Mouse (Mus musculus): ENCODE measurements around the gene Nhlh1.

Gene Nhlh1

GRCm38 (mm10) chr1:172017517-172018070 is 39.8 kb downstream of the Nhlh1 start:
- intact Hi-C loops (cut with DNase I): no loop called here

GRCm38 (mm10) chr1:172016660-172017516 is 40.5 kb downstream of the Nhlh1 start:
- intact Hi-C loops (cut with DNase I): no loop called here

DNA sequence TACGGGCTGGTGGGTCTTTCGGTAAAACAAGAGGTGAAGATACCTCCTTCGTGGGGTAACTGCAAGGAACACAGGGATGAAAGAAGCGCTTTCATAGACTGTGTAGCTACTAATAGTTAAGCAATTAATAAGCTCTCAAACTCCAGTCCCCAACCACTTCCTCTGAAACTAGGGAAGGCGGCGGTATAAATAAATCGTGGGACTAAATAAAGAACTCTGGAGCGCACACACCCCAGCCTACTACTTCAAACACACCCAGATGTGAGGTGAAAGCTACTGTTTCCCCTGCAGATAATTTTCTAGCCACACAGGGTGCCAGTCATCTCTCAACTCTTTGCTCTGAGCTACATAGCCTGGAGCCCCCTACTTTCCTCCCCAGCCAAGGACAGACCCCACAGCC is 41.3 kb downstream of the Nhlh1 start:
- intact Hi-C loops (cut with DNase I): no loop called here

- intact Hi-C loops (cut with DNase I): no loop called here
Measured at GRCm38 (mm10) chr1:172015312-172015939, 41.9 kb downstream of the Nhlh1 start.

DNA sequence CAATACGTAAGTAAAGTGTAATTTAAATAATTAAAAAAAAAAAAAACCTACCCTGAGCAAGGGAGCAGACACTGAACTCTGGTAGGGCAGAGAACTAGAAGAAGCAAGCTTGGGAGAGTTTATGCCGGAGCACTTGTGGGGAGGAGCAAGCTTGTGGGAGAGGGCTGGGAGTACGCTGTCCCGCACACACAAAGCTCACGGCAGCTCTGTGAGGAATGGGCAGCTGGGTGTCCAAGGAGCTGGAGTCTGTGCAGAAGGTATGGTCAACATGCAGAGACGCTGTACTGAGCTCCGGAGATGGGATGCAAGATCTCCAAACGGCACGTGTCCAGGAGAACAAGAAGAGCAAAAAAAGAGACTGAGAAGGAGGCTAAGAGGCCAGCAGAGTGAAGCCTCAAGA is 42.6 kb downstream of the Nhlh1 start:
- intact Hi-C loops (cut with DNase I): no loop called here

GRCm38 (mm10) chr1:172012030-172012429 is 45.3 kb downstream of the Nhlh1 start:
- intact Hi-C loops (cut with DNase I): no loop called here

- intact Hi-C loops (cut with DNase I): no loop called here
Measured at GRCm38 (mm10) chr1:172010042-172010824, 47.1 kb downstream of the Nhlh1 start.

DNA sequence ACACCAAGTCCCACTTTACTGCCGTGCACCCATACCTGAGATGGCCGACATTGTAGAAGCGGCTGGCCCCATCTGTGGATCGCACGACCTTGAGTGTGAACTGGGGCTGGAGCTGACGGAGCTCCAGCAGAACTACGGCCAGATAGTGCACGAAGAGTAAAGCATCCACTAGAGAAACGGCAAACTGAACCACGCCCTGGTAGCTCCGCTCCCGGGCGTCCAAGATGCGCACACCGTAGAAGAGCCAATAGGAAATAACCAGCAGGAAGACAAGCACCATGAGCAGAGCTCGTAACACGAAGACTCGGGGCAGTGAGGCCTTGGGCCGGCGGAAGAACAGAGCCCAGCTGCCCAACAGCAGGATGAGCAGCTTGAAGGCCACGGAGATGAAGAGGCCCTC is 48.0 kb downstream of the Nhlh1 start:
- intact Hi-C loops (cut with DNase I): no loop called here

- intact Hi-C loops (cut with DNase I): no loop called here
Measured at GRCm38 (mm10) chr1:172008351-172008750, 49.0 kb downstream of the Nhlh1 start.

- intact Hi-C loops (cut with DNase I): no loop called here
Measured at GRCm38 (mm10) chr1:172007761-172008160, 49.6 kb downstream of the Nhlh1 start.
